Mouse (Mus musculus): ENCODE measurements around the gene Tescl. TPM values are rescaled to one million over a fixed set of nuclear protein-coding genes. Genes with fewer than 3 reads are reported as not detected.

The Tescl gene
- total and polyA plus RNA-seq, 3 experiments: not detected

DNA sequence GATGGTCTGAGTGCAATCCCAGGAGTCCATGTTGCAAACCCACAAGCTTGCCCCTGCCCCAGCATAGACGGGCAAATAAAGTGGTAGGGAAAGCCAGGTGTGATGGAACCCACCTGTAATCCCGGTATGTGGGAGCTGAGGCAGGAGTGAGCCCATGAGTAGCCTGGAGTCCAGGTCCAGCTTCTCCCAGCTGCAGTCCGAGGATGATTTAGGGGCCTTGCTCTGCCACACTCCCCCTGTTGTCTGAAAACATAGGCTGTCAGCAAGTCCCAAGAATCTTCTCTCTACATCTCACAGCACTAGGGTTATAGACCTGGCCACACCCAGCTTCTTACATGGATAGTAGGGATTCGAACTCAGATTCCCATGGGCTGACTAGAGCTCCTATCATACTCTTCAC, 46.8 kb downstream of the Tescl start:
- no peaks in the 10 kb centered on the region for H3K79me2 ChIP-seq (ENCODE audit: control insufficient read depth, insufficient read depth, low read length, poor library complexity)
- H3K27me3 ChIP-seq (ENCODE audit: control insufficient read depth in 1 of 2, insufficient read depth in 2 of 2, low read length in 2 of 2): peaks cover 0 to 3% of the 10 kb centered on the region in 2 experiments; a peak in 1 of 4 replicates
- no peak overlapping the region for H3K27ac ChIP-seq (ENCODE audit: control insufficient read depth, low read depth, low read length)
- no peak for DNase-seq (ENCODE audit: low read depth, low spot score)
- no peak overlapping the region for H3K9ac ChIP-seq (ENCODE audit: control insufficient read depth, low read depth, low read length, poor library complexity, severe bottlenecking)
- H3K4me1 ChIP-seq (ENCODE audit: control insufficient read depth in 1 of 2, insufficient read depth in 2 of 2, low read length in 2 of 2): no peaks in the 10 kb centered on the region
- no peak overlapping the region for H3K4me3 ChIP-seq (ENCODE audit: control insufficient read depth in 1 of 2, insufficient read depth in 1 of 2, low read depth in 2 of 2, low read length in 2 of 2)
- TF ChIP-seq TCF12 (IDR thresholded peaks at IDR 0.05; ENCODE audit: low read depth, low read length) (no peak), SMC3 (IDR thresholded peaks at IDR 0.05; ENCODE audit: low read depth, low read length) (no peak), MEF2A (IDR thresholded peaks at IDR 0.05; ENCODE audit: extremely low read depth, insufficient replicate concordance, low read depth, low read length, poor library complexity, severe bottlenecking) (no peak), ZC3H11A (IDR thresholded peaks at IDR 0.05; ENCODE audit: low read depth, low read length) (no peak), RAD21 (IDR thresholded peaks at IDR 0.05; ENCODE audit: low read depth, low read length) (no peak), ZMIZ1 (IDR thresholded peaks at IDR 0.05; ENCODE audit: low read depth, low read length) (no peak), POLR2AphosphoS2 (IDR thresholded peaks at IDR 0.05; ENCODE audit: low read length) (no peak), POLR2A (IDR thresholded peaks at IDR 0.05; ENCODE audit: control insufficient read depth in 1 of 2, insufficient read depth in 1 of 2, low read depth in 1 of 2, low read length in 2 of 2, poor library complexity in 1 of 2) (no peak), GATA1 (IDR thresholded peaks at IDR 0.05; ENCODE audit: low read depth, low read length) (no peak), ELF1 (IDR thresholded peaks at IDR 0.05; ENCODE audit: low read depth, low read length) (no peak), MYB (IDR thresholded peaks at IDR 0.05; ENCODE audit: low read depth, low read length) (no peak), SIN3A (IDR thresholded peaks at IDR 0.05; ENCODE audit: low read length) (no peak), ZNF384 (IDR thresholded peaks at IDR 0.05; ENCODE audit: low read depth, low read length) (no peak), MAFK (IDR thresholded peaks at IDR 0.05; ENCODE audit: borderline replicate concordance, low read depth, low read length) (no peak), TBP (IDR thresholded peaks at IDR 0.05; ENCODE audit: low read depth, low read length) (no peak), E2F4 (IDR thresholded peaks at IDR 0.05; ENCODE audit: borderline replicate concordance, low read depth, low read length) (no peak)
- no peaks in the 10 kb centered on the region for H3K9me3 ChIP-seq (replicated peaks; ENCODE audit: insufficient read depth, low read length)
- H3K36me3 ChIP-seq (ENCODE audit: control insufficient read depth in 1 of 2, insufficient read depth in 2 of 2, low read length in 2 of 2): no peaks in the 10 kb centered on the region

DNA sequence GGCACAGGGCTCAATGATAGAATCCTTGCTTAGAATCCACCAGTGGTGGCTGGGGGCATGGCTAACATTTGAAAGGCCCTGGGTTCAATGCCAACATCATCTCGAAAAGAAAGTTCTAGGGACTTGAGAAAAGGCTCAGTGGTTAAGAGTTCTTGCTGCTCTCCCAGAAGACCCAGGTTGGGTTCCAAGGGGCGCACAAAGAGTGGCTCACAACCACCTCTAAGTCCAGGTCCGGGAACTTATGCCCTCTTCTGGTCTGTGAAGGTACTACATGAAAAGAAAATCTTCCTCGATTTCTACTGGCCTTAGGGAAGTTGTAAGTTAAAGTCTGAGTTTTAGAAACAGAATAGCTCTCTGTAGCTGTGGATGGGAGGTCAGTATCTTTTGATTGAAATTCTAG, 47.6 kb downstream of the Tescl start:
- no peak overlapping the region for H3K4me3 ChIP-seq (ENCODE audit: control insufficient read depth in 1 of 2, insufficient read depth in 1 of 2, low read depth in 2 of 2, low read length in 2 of 2)
- H3K27ac ChIP-seq (ENCODE audit: control insufficient read depth, low read depth, low read length): no peak overlapping the region
- H3K4me1 ChIP-seq (ENCODE audit: control insufficient read depth in 1 of 2, insufficient read depth in 2 of 2, low read length in 2 of 2): no peaks in the 10 kb centered on the region
- no peaks in the 10 kb centered on the region for H3K9me3 ChIP-seq (replicated peaks; ENCODE audit: insufficient read depth, low read length)
- no peak overlapping the region for H3K9ac ChIP-seq (ENCODE audit: control insufficient read depth, low read depth, low read length, poor library complexity, severe bottlenecking)
- H3K27me3 ChIP-seq (ENCODE audit: control insufficient read depth in 1 of 2, insufficient read depth in 2 of 2, low read length in 2 of 2): peaks cover 0 to 3% of the 10 kb centered on the region in 2 experiments; a peak in 2 of 4 replicates
- H3K36me3 ChIP-seq (ENCODE audit: control insufficient read depth in 1 of 2, insufficient read depth in 2 of 2, low read length in 2 of 2): no peaks in the 10 kb centered on the region
- H3K79me2 ChIP-seq (ENCODE audit: control insufficient read depth, insufficient read depth, low read length, poor library complexity): no peaks in the 10 kb centered on the region
- TF ChIP-seq ZMIZ1 (IDR thresholded peaks at IDR 0.05; ENCODE audit: low read depth, low read length): no peak
- TF ChIP-seq MYC (IDR thresholded peaks at IDR 0.05; ENCODE audit: low read depth, low read length): no peak
- TF ChIP-seq SIN3A (IDR thresholded peaks at IDR 0.05; ENCODE audit: low read length): no peak
- peak; percentile 13 for TF ChIP-seq RAD21 (IDR thresholded peaks at IDR 0.05; ENCODE audit: low read depth, low read length)
- TF ChIP-seq GABPA (IDR thresholded peaks at IDR 0.05; ENCODE audit: low read depth, low read length): no peak
- no peak for TF ChIP-seq MYB (IDR thresholded peaks at IDR 0.05; ENCODE audit: low read depth, low read length)
- TF ChIP-seq NRF1 (IDR thresholded peaks at IDR 0.05; ENCODE audit: insufficient read depth, low read depth, low read length, poor library complexity, severe bottlenecking): no peak
- TF ChIP-seq USF1 (IDR thresholded peaks at IDR 0.05; ENCODE audit: low read depth, low read length): no peak
- peak in 2 of 3 experiments; percentile 7 to 19; a peak in 1 of 6 replicates for TF ChIP-seq CTCF (IDR thresholded peaks at IDR 0.05 in 2 of 3, conservative IDR thresholded peaks at IDR 0.05 in 1 of 3; ENCODE audit: control insufficient read depth in 1 of 3, insufficient read depth in 1 of 3, low read depth in 2 of 3, low read length in 3 of 3, poor library complexity in 1 of 3, severe bottlenecking in 1 of 3)
- peak; percentile 23; the same call in 1 of the 2 replicates for TF ChIP-seq SMC3 (IDR thresholded peaks at IDR 0.05; ENCODE audit: low read depth, low read length)
- DNase-seq (ENCODE audit: low read depth, low spot score): no peak

Other genes with a start within 250 kb of the Tescl start
- 0.50 and 0.59 TPM in 2 replicates for gene Zfp112, start 221.6 kb downstream of the Tescl start, total RNA-seq (2012; rRNA removed)
- under 1 TPM in 1 of 2 experiments, not detected in 1; 0.84 TPM for gene Zfp112, start 221.6 kb downstream of the Tescl start, polyA plus RNA-seq (2012; ENCODE audit: insufficient read depth in 1 of 2, insufficient read length in 2 of 2, low read depth in 1 of 2, low replicate concordance in 2 of 2, missing spikeins in 1 of 2)
- gene Zfp235, start 199.8 kb downstream of the Tescl start, total RNA-seq (2012; rRNA removed): 4.2 and 6.2 TPM in 2 replicates
- 1 to 10 TPM in 1 of 2 experiments, not detected in 1; 4.5 TPM for gene Zfp235, start 199.8 kb downstream of the Tescl start, polyA plus RNA-seq (2012; ENCODE audit: insufficient read depth in 1 of 2, insufficient read length in 2 of 2, low read depth in 1 of 2, low replicate concordance in 2 of 2, missing spikeins in 1 of 2)
- not detected in 2 replicates for gene Zfp114, start 158.9 kb downstream of the Tescl start, total RNA-seq (2012; rRNA removed)
- not detected for gene Zfp114, start 158.9 kb downstream of the Tescl start, polyA plus RNA-seq (2012; ENCODE audit: insufficient read depth in 1 of 2, insufficient read length in 2 of 2, low read depth in 1 of 2, low replicate concordance in 2 of 2, missing spikeins in 1 of 2)
- not detected in 2 replicates for gene Zfp111, start 122.5 kb downstream of the Tescl start, total RNA-seq (2012; rRNA removed)
- not detected for gene Zfp111, start 122.5 kb downstream of the Tescl start, polyA plus RNA-seq (2012; ENCODE audit: insufficient read depth in 1 of 2, insufficient read length in 2 of 2, low read depth in 1 of 2, low replicate concordance in 2 of 2, missing spikeins in 1 of 2)
- gene Zfp109, start 96.4 kb downstream of the Tescl start, total RNA-seq (2012; rRNA removed): not detected in 2 replicates
- gene Zfp109, start 96.4 kb downstream of the Tescl start, polyA plus RNA-seq (2012; ENCODE audit: insufficient read depth in 1 of 2, insufficient read length in 2 of 2, low read depth in 1 of 2, low replicate concordance in 2 of 2, missing spikeins in 1 of 2): not detected
- not detected in 2 replicates for gene Zfp108, start 79.1 kb downstream of the Tescl start, total RNA-seq (2012; rRNA removed)
- not detected for gene Zfp108, start 79.1 kb downstream of the Tescl start, polyA plus RNA-seq (2012; ENCODE audit: insufficient read depth in 1 of 2, insufficient read length in 2 of 2, low read depth in 1 of 2, low replicate concordance in 2 of 2, missing spikeins in 1 of 2)
- gene Zfp93, start 63.5 kb downstream of the Tescl start, total RNA-seq (2012; rRNA removed): not detected in 2 replicates
- not detected for gene Zfp93, start 63.5 kb downstream of the Tescl start, polyA plus RNA-seq (2012; ENCODE audit: insufficient read depth in 1 of 2, insufficient read length in 2 of 2, low read depth in 1 of 2, low replicate concordance in 2 of 2, missing spikeins in 1 of 2)
- 9.2 and 9.9 TPM in 2 replicates for gene Zfp61, start 32.7 kb downstream of the Tescl start, total RNA-seq (2012; rRNA removed)
- gene Zfp61, start 32.7 kb downstream of the Tescl start, polyA plus RNA-seq (2012; ENCODE audit: insufficient read depth in 1 of 2, insufficient read length in 2 of 2, low read depth in 1 of 2, low replicate concordance in 2 of 2, missing spikeins in 1 of 2): 10 to 100 TPM in 1 of 2 experiments, not detected in 1; 15.3 TPM
- 5.9 and 6.9 TPM in 2 replicates for gene Zfp94, start 17.3 kb downstream of the Tescl start, total RNA-seq (2012; rRNA removed)
- 1 to 10 TPM in 1 of 2 experiments, not detected in 1; 5.9 TPM for gene Zfp94, start 17.3 kb downstream of the Tescl start, polyA plus RNA-seq (2012; ENCODE audit: insufficient read depth in 1 of 2, insufficient read length in 2 of 2, low read depth in 1 of 2, low replicate concordance in 2 of 2, missing spikeins in 1 of 2)
- not detected in 2 replicates for gene Lypd5, start 15.3 kb upstream of the Tescl start, total RNA-seq (2012; rRNA removed)
- not detected for gene Lypd5, start 15.3 kb upstream of the Tescl start, polyA plus RNA-seq (2012; ENCODE audit: insufficient read depth in 1 of 2, insufficient read length in 2 of 2, low read depth in 1 of 2, low replicate concordance in 2 of 2, missing spikeins in 1 of 2)
- 175 and 256 TPM in 2 replicates for gene Kcnn4, start 36.3 kb upstream of the Tescl start, total RNA-seq (2012; rRNA removed)
- 100 to 1,000 TPM in 1 of 2 experiments, not detected in 1; 188 TPM for gene Kcnn4, start 36.3 kb upstream of the Tescl start, polyA plus RNA-seq (2012; ENCODE audit: insufficient read depth in 1 of 2, insufficient read length in 2 of 2, low read depth in 1 of 2, low replicate concordance in 2 of 2, missing spikeins in 1 of 2)
- 47.5 and 54.6 TPM in 2 replicates for gene Smg9, start 65.7 kb upstream of the Tescl start, total RNA-seq (2012; rRNA removed)
- 10 to 100 TPM in 1 of 2 experiments, not detected in 1; 95.3 TPM for gene Smg9, start 65.7 kb upstream of the Tescl start, polyA plus RNA-seq (2012; ENCODE audit: insufficient read depth in 1 of 2, insufficient read length in 2 of 2, low read depth in 1 of 2, low replicate concordance in 2 of 2, missing spikeins in 1 of 2)
- not detected in 2 replicates for gene Irgc1, start 118.4 kb upstream of the Tescl start, total RNA-seq (2012; rRNA removed)
- gene Irgc1, start 118.4 kb upstream of the Tescl start, polyA plus RNA-seq (2012; ENCODE audit: insufficient read depth in 1 of 2, insufficient read length in 2 of 2, low read depth in 1 of 2, low replicate concordance in 2 of 2, missing spikeins in 1 of 2): not detected
- gene Plaur, start 128.5 kb upstream of the Tescl start, total RNA-seq (2012; rRNA removed): 8.0 and 9.7 TPM in 2 replicates
- gene Plaur, start 128.5 kb upstream of the Tescl start, polyA plus RNA-seq (2012; ENCODE audit: insufficient read depth in 1 of 2, insufficient read length in 2 of 2, low read depth in 1 of 2, low replicate concordance in 2 of 2, missing spikeins in 1 of 2): 1 to 10 TPM in 1 of 2 experiments, not detected in 1; 8.6 TPM
- 0.12 and 0.16 TPM in 2 replicates for gene Cadm4, start 148.1 kb upstream of the Tescl start, total RNA-seq (2012; rRNA removed)
- under 1 TPM in 1 of 2 experiments, not detected in 1; 0.38 TPM for gene Cadm4, start 148.1 kb upstream of the Tescl start, polyA plus RNA-seq (2012; ENCODE audit: insufficient read depth in 1 of 2, insufficient read length in 2 of 2, low read depth in 1 of 2, low replicate concordance in 2 of 2, missing spikeins in 1 of 2)
- 10.3 and 12.4 TPM in 2 replicates for gene Zfp428, start 173.1 kb upstream of the Tescl start, total RNA-seq (2012; rRNA removed)
- gene Zfp428, start 173.1 kb upstream of the Tescl start, polyA plus RNA-seq (2012; ENCODE audit: insufficient read depth in 1 of 2, insufficient read length in 2 of 2, low read depth in 1 of 2, low replicate concordance in 2 of 2, missing spikeins in 1 of 2): 10 to 100 TPM in 1 of 2 experiments, not detected in 1; 16.4 TPM
- gene AC161166.1, start 178.5 kb upstream of the Tescl start, total RNA-seq (2012; rRNA removed): not detected in 2 replicates
- gene AC161166.1, start 178.5 kb upstream of the Tescl start, polyA plus RNA-seq (2012; ENCODE audit: insufficient read depth in 1 of 2, insufficient read length in 2 of 2, low read depth in 1 of 2, low replicate concordance in 2 of 2, missing spikeins in 1 of 2): under 1 TPM in 1 of 2 experiments, not detected in 1; 0.13 TPM
- gene Irgq, start 196.8 kb upstream of the Tescl start, total RNA-seq (2012; rRNA removed): 3.6 and 4.7 TPM in 2 replicates
- 1 to 10 TPM in 1 of 2 experiments, not detected in 1; 5.8 TPM for gene Irgq, start 196.8 kb upstream of the Tescl start, polyA plus RNA-seq (2012; ENCODE audit: insufficient read depth in 1 of 2, insufficient read length in 2 of 2, low read depth in 1 of 2, low replicate concordance in 2 of 2, missing spikeins in 1 of 2)
- not detected in 2 replicates for gene Pinlyp, start 212.2 kb upstream of the Tescl start, total RNA-seq (2012; rRNA removed)
- gene Pinlyp, start 212.2 kb upstream of the Tescl start, polyA plus RNA-seq (2012; ENCODE audit: insufficient read depth in 1 of 2, insufficient read length in 2 of 2, low read depth in 1 of 2, low replicate concordance in 2 of 2, missing spikeins in 1 of 2): not detected
- gene Xrcc1, start 212.4 kb upstream of the Tescl start, total RNA-seq (2012; rRNA removed): 84.4 and 97.4 TPM in 2 replicates
- 100 to 1,000 TPM; 101 to 574 TPM for gene Xrcc1, start 212.4 kb upstream of the Tescl start, polyA plus RNA-seq (2012; ENCODE audit: insufficient read depth in 1 of 2, insufficient read length in 2 of 2, low read depth in 1 of 2, low replicate concordance in 2 of 2, missing spikeins in 1 of 2)

Measured in MEL (cell line).